Mouse (Mus musculus): ENCODE results near the gene Wnt9a. TPM values are rescaled to one million over a fixed set of nuclear protein-coding genes. Genes with fewer than 3 reads are reported as not detected.
"Not testable (repeated sequence)": the region's sequence is repeated elsewhere in the genome, so short reads cannot be mapped to it uniquely, and the experiment has no call there.

The Wnt9a gene
- polyA plus RNA-seq, 1 experiment from 2014 or later, result 0.85 TPM

DNA sequence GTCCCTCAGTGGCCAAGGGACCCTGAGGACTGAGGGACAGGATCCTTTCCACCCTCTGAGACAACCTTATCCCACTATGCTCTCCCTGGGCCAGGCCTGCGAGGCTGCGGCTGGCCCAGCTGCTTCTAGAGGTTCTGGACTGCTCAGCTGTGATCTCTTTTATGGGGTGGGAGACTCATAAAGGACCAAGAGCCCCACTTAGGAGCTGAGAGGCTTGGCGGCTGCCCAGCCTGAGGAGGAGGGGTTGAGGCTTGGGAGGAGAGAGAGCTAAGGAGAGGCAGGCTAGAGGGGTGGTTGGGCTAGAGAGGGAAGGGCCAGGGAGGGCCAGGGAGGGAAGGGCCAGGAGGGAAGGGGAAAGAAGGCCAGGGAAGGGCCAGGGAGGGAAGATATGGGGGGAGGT is 57.7 kb downstream of the Wnt9a start:
- no peaks in the 10 kb centered on the region for H3K27me3 ChIP-seq (ENCODE audit: control insufficient read depth, insufficient read depth, low read length)
- 46% methylated on average over 3 of the region's 3 CpGs for WGBS
- H3K4me3 ChIP-seq (ENCODE audit: low read length), result no peak overlapping the region
- ATAC-seq (ENCODE audit: low FRiP score, low TSS enrichment), result peak; percentile 58
- H3K4me2 ChIP-seq (replicated peaks; ENCODE audit: low read depth, low read length), result no peak overlapping the region
- 0 out of 2 replicates have a peak, but pooled peaks cover 6% of the 10 kb centered on the region for H3K4me1 ChIP-seq (ENCODE audit: control insufficient read depth, insufficient read depth, low read length)
- H3K27ac ChIP-seq (ENCODE audit: low read depth, low read length), result no peak overlapping the region
- no peak overlapping the region for H3K9ac ChIP-seq (ENCODE audit: low read depth, low read length)
- no peaks in the 10 kb centered on the region for H3K9me3 ChIP-seq (ENCODE audit: control insufficient read depth, low read length)
- H3K36me3 ChIP-seq (ENCODE audit: control insufficient read depth, insufficient read depth, low read length), result no peaks in the 10 kb centered on the region

GRCm38 (mm10) chr11:59366031-59366430 is 59.3 kb downstream of the Wnt9a start:
- Histone ChIP-seq H3K4me3 (ENCODE audit: low read length) (no peak overlapping the region), H3K27me3 (ENCODE audit: control insufficient read depth, insufficient read depth, low read length) (no peaks in the 10 kb centered on the region), H3K4me2 (replicated peaks; ENCODE audit: low read depth, low read length) (no peak overlapping the region), H3K36me3 (ENCODE audit: control insufficient read depth, insufficient read depth, low read length) (no peaks in the 10 kb centered on the region), H3K27ac (ENCODE audit: low read depth, low read length) (no peak overlapping the region), H3K4me1 (ENCODE audit: control insufficient read depth, insufficient read depth, low read length) (0 out of 2 replicates have a peak, but pooled peaks cover 6% of the 10 kb centered on the region), H3K9ac (ENCODE audit: low read depth, low read length) (no peak overlapping the region), H3K9me3 (ENCODE audit: control insufficient read depth, low read length) (no peaks in the 10 kb centered on the region)
- no peak for ATAC-seq (ENCODE audit: low FRiP score, low TSS enrichment)
- 59% methylated on average over 3 of the region's 3 CpGs for WGBS

- no peak overlapping the region for H3K9ac ChIP-seq (ENCODE audit: low read depth, low read length)
- no peak overlapping the region for H3K4me2 ChIP-seq (replicated peaks; ENCODE audit: low read depth, low read length)
- H3K27ac ChIP-seq (ENCODE audit: low read depth, low read length), result no peak overlapping the region
- H3K36me3 ChIP-seq (ENCODE audit: control insufficient read depth, insufficient read depth, low read length), result no peaks in the 10 kb centered on the region
- H3K4me3 ChIP-seq (ENCODE audit: low read length), result no peak overlapping the region
- H3K27me3 ChIP-seq (ENCODE audit: control insufficient read depth, insufficient read depth, low read length), result no peaks in the 10 kb centered on the region
- no peaks in the 10 kb centered on the region for H3K9me3 ChIP-seq (ENCODE audit: control insufficient read depth, low read length)
- 0 out of 2 replicates have a peak, but pooled peaks have one; percentile 48 for ATAC-seq (ENCODE audit: low FRiP score, low TSS enrichment)
- 17% methylated on average over 3 of the region's 3 CpGs for WGBS
- H3K4me1 ChIP-seq (ENCODE audit: control insufficient read depth, insufficient read depth, low read length), result 0 out of 2 replicates have a peak, but pooled peaks cover 6% of the 10 kb centered on the region
These were observed 59.9 kb downstream of the Wnt9a start for GRCm38 (mm10) chr11:59366633-59367032.

- not testable (repeated sequence) for H3K4me1 ChIP-seq (ENCODE audit: control insufficient read depth, insufficient read depth, low read length); H3K9ac ChIP-seq (ENCODE audit: low read depth, low read length); H3K36me3 ChIP-seq (ENCODE audit: control insufficient read depth, insufficient read depth, low read length); H3K9me3 ChIP-seq (ENCODE audit: control insufficient read depth, low read length); H3K4me3 ChIP-seq (ENCODE audit: low read length); H3K4me2 ChIP-seq (replicated peaks; ENCODE audit: low read depth, low read length); H3K27ac ChIP-seq (ENCODE audit: low read depth, low read length); ATAC-seq (ENCODE audit: low FRiP score, low TSS enrichment); H3K27me3 ChIP-seq (ENCODE audit: control insufficient read depth, insufficient read depth, low read length)
- WGBS, result 87% methylated on average over 4 of the region's 4 CpGs
These were observed 61.2 kb downstream of the Wnt9a start for GRCm38 (mm10) chr11:59367955-59368354.

GRCm38 (mm10) chr11:59369848-59370247 is 63.1 kb downstream of the Wnt9a start:
- no peaks in the 10 kb centered on the region for H3K27me3 ChIP-seq (ENCODE audit: control insufficient read depth, insufficient read depth, low read length)
- H3K27ac ChIP-seq (ENCODE audit: low read depth, low read length), result no peak overlapping the region
- ATAC-seq (ENCODE audit: low FRiP score, low TSS enrichment), result no peak
- H3K36me3 ChIP-seq (ENCODE audit: control insufficient read depth, insufficient read depth, low read length), result no peaks in the 10 kb centered on the region
- no peaks in the 10 kb centered on the region for H3K4me1 ChIP-seq (ENCODE audit: control insufficient read depth, insufficient read depth, low read length)
- H3K4me3 ChIP-seq (ENCODE audit: low read length), result no peak overlapping the region
- 80% methylated on average over 11 of the region's 11 CpGs for WGBS
- no peak overlapping the region for H3K4me2 ChIP-seq (replicated peaks; ENCODE audit: low read depth, low read length)
- no peak overlapping the region for H3K9ac ChIP-seq (ENCODE audit: low read depth, low read length)
- no peaks in the 10 kb centered on the region for H3K9me3 ChIP-seq (ENCODE audit: control insufficient read depth, low read length)

DNA sequence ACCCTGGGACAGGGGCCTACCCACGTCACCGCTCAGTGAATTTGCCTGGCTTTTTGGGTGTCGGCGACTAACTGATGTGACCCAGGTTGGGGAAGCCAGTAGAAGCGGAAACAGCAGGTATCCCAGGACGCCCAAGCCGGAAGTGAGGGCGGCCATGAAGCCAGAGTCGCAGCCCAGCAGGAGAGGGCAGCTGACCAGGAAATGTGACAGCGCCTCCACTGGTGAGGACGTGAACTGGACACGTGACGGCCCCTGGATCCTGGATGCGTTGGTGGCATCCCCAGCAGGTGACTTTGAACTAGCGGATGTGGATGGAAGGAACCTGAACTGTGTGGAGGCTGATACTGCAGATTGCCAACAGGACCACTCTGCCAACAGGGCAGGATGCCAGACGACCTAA is 68.7 kb downstream of the Wnt9a start, which contains the start of gene Prss38:
TSS of gene Prss38 (minus strand) at position 183 of the 400 bp plus-strand sequence.
- 84% methylated on average over 16 of the region's 16 CpGs for WGBS
- H3K4me2 ChIP-seq (replicated peaks; ENCODE audit: low read depth, low read length), result no peak within 1 kb of the TSS
- ATAC-seq (ENCODE audit: low FRiP score, low TSS enrichment), result no peak
- H3K4me3 ChIP-seq (ENCODE audit: low read length), result no peak within 1 kb of the TSS
- no peaks in the 10 kb centered on the region for H3K27me3 ChIP-seq (ENCODE audit: control insufficient read depth, insufficient read depth, low read length)
- no peaks in the 10 kb centered on the region for H3K4me1 ChIP-seq (ENCODE audit: control insufficient read depth, insufficient read depth, low read length)
- no peaks in the 10 kb centered on the region for H3K36me3 ChIP-seq (ENCODE audit: control insufficient read depth, insufficient read depth, low read length)
- H3K9me3 ChIP-seq (ENCODE audit: control insufficient read depth, low read length), result no peaks in the 10 kb centered on the region
- H3K9ac ChIP-seq (ENCODE audit: low read depth, low read length), result no peak within 1 kb of the TSS
- no peak within 1 kb of the TSS for H3K27ac ChIP-seq (ENCODE audit: low read depth, low read length)

GRCm38 (mm10) chr11:59377999-59378398 is 71.3 kb downstream of the Wnt9a start:
- Histone ChIP-seq H3K9ac (ENCODE audit: low read depth, low read length) (no peak overlapping the region), H3K27me3 (ENCODE audit: control insufficient read depth, insufficient read depth, low read length) (no peaks in the 10 kb centered on the region), H3K9me3 (ENCODE audit: control insufficient read depth, low read length) (no peaks in the 10 kb centered on the region), H3K36me3 (ENCODE audit: control insufficient read depth, insufficient read depth, low read length) (no peaks in the 10 kb centered on the region), H3K4me1 (ENCODE audit: control insufficient read depth, insufficient read depth, low read length) (no peaks in the 10 kb centered on the region), H3K27ac (ENCODE audit: low read depth, low read length) (no peak overlapping the region), H3K4me2 (replicated peaks; ENCODE audit: low read depth, low read length) (no peak overlapping the region), H3K4me3 (ENCODE audit: low read length) (no peak overlapping the region)
- no peak for ATAC-seq (ENCODE audit: low FRiP score, low TSS enrichment)
- 90% methylated on average over 3 of the region's 3 CpGs for WGBS

DNA sequence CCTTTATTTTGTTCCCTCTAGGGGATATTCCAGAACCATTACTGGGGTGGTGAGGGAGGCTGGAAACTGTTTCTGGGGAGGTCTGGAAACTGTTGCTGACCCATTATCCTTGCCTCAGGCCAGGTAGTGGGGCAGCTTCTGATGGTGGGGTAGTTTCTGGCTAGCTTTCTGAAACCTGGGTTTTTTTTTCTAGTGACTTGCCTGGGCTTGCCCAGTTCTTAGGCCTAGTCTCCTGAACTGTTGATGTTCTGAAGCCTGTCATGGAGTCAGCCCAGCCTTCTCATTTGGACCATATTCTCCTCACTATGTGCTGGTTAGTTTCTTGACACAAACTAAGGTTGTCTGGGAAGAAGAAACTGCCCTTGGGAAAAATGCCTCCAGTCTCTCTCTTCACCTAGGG is 72.8 kb downstream of the Wnt9a start:
- no peak overlapping the region for H3K27ac ChIP-seq (ENCODE audit: low read depth, low read length)
- H3K4me3 ChIP-seq (ENCODE audit: low read length), result no peak overlapping the region
- no peaks in the 10 kb centered on the region for H3K27me3 ChIP-seq (ENCODE audit: control insufficient read depth, insufficient read depth, low read length)
- no peak for ATAC-seq (ENCODE audit: low FRiP score, low TSS enrichment)
- peaks cover 3% of the 10 kb centered on the region for H3K4me1 ChIP-seq (ENCODE audit: control insufficient read depth, insufficient read depth, low read length)
- H3K9me3 ChIP-seq (ENCODE audit: control insufficient read depth, low read length), result no peaks in the 10 kb centered on the region
- H3K9ac ChIP-seq (ENCODE audit: low read depth, low read length), result no peak overlapping the region
- no peaks in the 10 kb centered on the region for H3K36me3 ChIP-seq (ENCODE audit: control insufficient read depth, insufficient read depth, low read length)
- H3K4me2 ChIP-seq (replicated peaks; ENCODE audit: low read depth, low read length), result no peak overlapping the region
